Mouse (Mus musculus): ENCODE measurements around the gene Ccr9. TPM values are rescaled to one million over a fixed set of nuclear protein-coding genes. Genes with fewer than 3 reads are reported as not detected.

Gene Ccr9
- polyA plus RNA-seq, 1 experiment: 0.20 TPM

- WGBS: 26% methylated on average over 4 of the region's 4 CpGs
- Histone ChIP-seq H3K27ac (ENCODE audit: insufficient read depth, low read length) (no peak overlapping the region), H3K4me1 (ENCODE audit: control insufficient read depth, insufficient read depth, low read length) (peaks cover 2% of the 10 kb centered on the region; the same call in 1 of the 2 replicates), H3K4me3 (replicated peaks; ENCODE audit: insufficient read depth, low read depth, low read length) (no peak overlapping the region), H3K27me3 (ENCODE audit: control insufficient read depth, insufficient read depth, low read length) (no peaks in the 10 kb centered on the region; the same call in 1 of the 2 replicates)
- TF ChIP-seq POLR2A (IDR thresholded peaks at IDR 0.05; ENCODE audit: borderline replicate concordance, insufficient read depth, low read length): no peak
- TF ChIP-seq CTCF (IDR thresholded peaks at IDR 0.05; ENCODE audit: borderline replicate concordance, insufficient read depth, low read depth, low read length): no peak
- peak in 1 of 2 experiments; percentile 19 for DNase-seq
Measured at GRCm38 (mm10) chr9:123788855-123789529, 110.8 kb downstream of the Ccr9 start.

GRCm38 (mm10) chr9:123796174-123796573, 117.9 kb downstream of the Ccr9 start:
- no peak overlapping the region for H3K27ac ChIP-seq (ENCODE audit: insufficient read depth, low read length)
- peak; percentile 21 to 32 for DNase-seq
- WGBS: 81% methylated on average over 3 of the region's 3 CpGs
- no peaks in the 10 kb centered on the region for H3K4me1 ChIP-seq (ENCODE audit: control insufficient read depth, insufficient read depth, low read length)
- no peak overlapping the region for H3K4me3 ChIP-seq (replicated peaks; ENCODE audit: insufficient read depth, low read depth, low read length)
- no peak for TF ChIP-seq POLR2A (IDR thresholded peaks at IDR 0.05; ENCODE audit: borderline replicate concordance, insufficient read depth, low read length)
- TF ChIP-seq CTCF (IDR thresholded peaks at IDR 0.05; ENCODE audit: borderline replicate concordance, insufficient read depth, low read depth, low read length): peak; percentile 50; the same call in 1 of the 2 replicates
- H3K27me3 ChIP-seq (ENCODE audit: control insufficient read depth, insufficient read depth, low read length): no peaks in the 10 kb centered on the region; the same call in 1 of the 2 replicates

- no peak for DNase-seq
- Histone ChIP-seq H3K27me3 (ENCODE audit: control insufficient read depth, insufficient read depth, low read length) (no peaks in the 10 kb centered on the region), H3K4me1 (ENCODE audit: control insufficient read depth, insufficient read depth, low read length) (no peaks in the 10 kb centered on the region), H3K4me3 (replicated peaks; ENCODE audit: insufficient read depth, low read depth, low read length) (no peak overlapping the region), H3K27ac (ENCODE audit: insufficient read depth, low read length) (no peak overlapping the region)
- WGBS: 83% methylated on average over 1 of the region's 1 CpGs
- TF ChIP-seq CTCF (IDR thresholded peaks at IDR 0.05; ENCODE audit: borderline replicate concordance, insufficient read depth, low read depth, low read length): no peak
Measured at GRCm38 (mm10) chr9:123801527-123801926, 123.3 kb downstream of the Ccr9 start.

- Histone ChIP-seq H3K4me1 (ENCODE audit: control insufficient read depth, insufficient read depth, low read length) (no peaks in the 10 kb centered on the region), H3K27me3 (ENCODE audit: control insufficient read depth, insufficient read depth, low read length) (no peaks in the 10 kb centered on the region), H3K27ac (ENCODE audit: insufficient read depth, low read length) (no peak overlapping the region), H3K4me3 (replicated peaks; ENCODE audit: insufficient read depth, low read depth, low read length) (no peak overlapping the region)
- TF ChIP-seq CTCF (IDR thresholded peaks at IDR 0.05; ENCODE audit: borderline replicate concordance, insufficient read depth, low read depth, low read length) (no peak), POLR2A (IDR thresholded peaks at IDR 0.05; ENCODE audit: borderline replicate concordance, insufficient read depth, low read length) (no peak)
- 92% methylated on average over 2 of the region's 2 CpGs for WGBS
- DNase-seq: no peak
Measured at GRCm38 (mm10) chr9:123802421-123802820, 124.2 kb downstream of the Ccr9 start.

- Histone ChIP-seq H3K27ac (ENCODE audit: insufficient read depth, low read length) (no peak overlapping the region), H3K4me3 (replicated peaks; ENCODE audit: insufficient read depth, low read depth, low read length) (no peak overlapping the region), H3K4me1 (ENCODE audit: control insufficient read depth, insufficient read depth, low read length) (no peaks in the 10 kb centered on the region), H3K27me3 (ENCODE audit: control insufficient read depth, insufficient read depth, low read length) (no peaks in the 10 kb centered on the region)
- DNase-seq: no peak
- no peak for TF ChIP-seq POLR2A (IDR thresholded peaks at IDR 0.05; ENCODE audit: borderline replicate concordance, insufficient read depth, low read length)
- no peak for TF ChIP-seq CTCF (IDR thresholded peaks at IDR 0.05; ENCODE audit: borderline replicate concordance, insufficient read depth, low read depth, low read length)
Measured at GRCm38 (mm10) chr9:123802896-123803295, 124.7 kb downstream of the Ccr9 start.

DNA sequence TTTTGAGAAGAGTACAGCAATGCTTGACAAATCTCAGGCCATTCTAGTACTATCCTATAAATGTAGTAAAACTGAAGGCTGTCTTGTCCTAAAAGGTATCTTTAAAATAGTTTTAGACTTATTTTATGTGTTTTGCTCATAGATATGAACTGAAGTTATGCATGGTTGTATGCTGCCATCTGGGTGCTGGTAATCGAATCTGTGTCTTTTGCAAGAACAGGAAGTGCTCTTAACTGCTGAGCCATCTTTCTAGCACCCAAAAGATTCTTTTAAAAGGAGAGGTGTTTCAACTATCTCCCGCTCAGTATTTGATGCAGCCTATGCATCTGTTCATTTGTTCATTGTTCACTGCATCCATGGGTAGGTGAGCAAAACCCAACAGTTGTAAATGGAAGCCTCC, 127.0 kb downstream of the Ccr9 start:
- no peaks in the 10 kb centered on the region for H3K4me1 ChIP-seq (ENCODE audit: control insufficient read depth, insufficient read depth, low read length)
- 94% methylated on average over 2 of the region's 2 CpGs for WGBS
- no peak for TF ChIP-seq POLR2A (IDR thresholded peaks at IDR 0.05; ENCODE audit: borderline replicate concordance, insufficient read depth, low read length)
- TF ChIP-seq CTCF (IDR thresholded peaks at IDR 0.05; ENCODE audit: borderline replicate concordance, insufficient read depth, low read depth, low read length): no peak

GRCm38 (mm10) chr9:123806267-123806666, 128.0 kb downstream of the Ccr9 start, which contains the start of gene Cxcr6:
Gene Cxcr6, plus strand, starts transcription at chr9:123806475.
- WGBS: 89% methylated on average over 5 of the region's 5 CpGs

More for the DNA sequence above, 127.0 kb downstream of the Ccr9 start:
- no peaks in the 10 kb centered on the region for H3K27me3 ChIP-seq (ENCODE audit: control insufficient read depth, insufficient read depth, low read length)
- DNase-seq: no peak
- H3K4me3 ChIP-seq (replicated peaks; ENCODE audit: insufficient read depth, low read depth, low read length): no peak overlapping the region
- H3K27ac ChIP-seq (ENCODE audit: insufficient read depth, low read length): no peak overlapping the region

DNA sequence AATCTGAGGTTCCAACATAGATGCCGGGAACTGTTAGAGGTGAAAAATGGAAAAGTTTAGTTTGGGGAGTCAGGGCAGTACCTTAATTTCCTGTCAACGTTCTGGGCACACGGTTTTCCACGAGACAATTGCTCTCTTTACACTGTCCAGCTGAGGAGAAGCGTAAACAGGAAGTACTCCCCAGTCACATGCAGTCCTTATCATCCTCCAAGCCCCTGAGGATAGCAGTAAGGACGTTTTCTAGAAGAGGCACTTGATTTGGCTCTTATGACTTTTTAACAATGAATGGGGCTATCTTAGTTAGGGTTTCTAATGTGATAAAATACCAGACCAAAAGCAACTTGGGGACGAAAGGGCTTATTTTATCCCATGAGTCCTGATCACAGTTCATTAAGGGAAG, 130.3 kb downstream of the Ccr9 start:
- H3K4me3 ChIP-seq (replicated peaks; ENCODE audit: insufficient read depth, low read depth, low read length): no peak overlapping the region
- no peak overlapping the region for H3K27ac ChIP-seq (ENCODE audit: insufficient read depth, low read length)
- H3K27me3 ChIP-seq (ENCODE audit: control insufficient read depth, insufficient read depth, low read length): no peaks in the 10 kb centered on the region
- TF ChIP-seq CTCF (IDR thresholded peaks at IDR 0.05; ENCODE audit: borderline replicate concordance, insufficient read depth, low read depth, low read length) (no peak), POLR2A (IDR thresholded peaks at IDR 0.05; ENCODE audit: borderline replicate concordance, insufficient read depth, low read length) (no peak)
- DNase-seq: no peak
- H3K4me1 ChIP-seq (ENCODE audit: control insufficient read depth, insufficient read depth, low read length): no peaks in the 10 kb centered on the region; the same call in 1 of the 2 replicates
- WGBS: 81% methylated on average over 7 of the region's 7 CpGs

More at GRCm38 (mm10) chr9:123806267-123806666, 128.0 kb downstream of the Ccr9 start, which contains the start of gene Cxcr6:
- no peak for DNase-seq
- Histone ChIP-seq H3K27me3 (ENCODE audit: control insufficient read depth, insufficient read depth, low read length) (no peaks in the 10 kb centered on the region), H3K27ac (ENCODE audit: insufficient read depth, low read length) (no peak within 1 kb of the TSS), H3K4me3 (replicated peaks; ENCODE audit: insufficient read depth, low read depth, low read length) (no peak within 1 kb of the TSS), H3K4me1 (ENCODE audit: control insufficient read depth, insufficient read depth, low read length) (no peaks in the 10 kb centered on the region)
- TF ChIP-seq POLR2A (IDR thresholded peaks at IDR 0.05; ENCODE audit: borderline replicate concordance, insufficient read depth, low read length): no peak
- TF ChIP-seq CTCF (IDR thresholded peaks at IDR 0.05; ENCODE audit: borderline replicate concordance, insufficient read depth, low read depth, low read length): no peak

Measured in cerebellum, adult 2 months (tissue).